Mouse (Mus musculus): ENCODE measurements around the gene Pitx2.

- TF ChIP-seq POLR2A (IDR thresholded peaks at IDR 0.05; ENCODE audit: borderline replicate concordance, control insufficient read depth, low read depth, low read length) (no peak), CTCF (IDR thresholded peaks at IDR 0.05; ENCODE audit: control insufficient read depth, insufficient read depth, low read length) (no peak)
Measured at GRCm38 (mm10) chr3:129171789-129172188, 27.9 kb upstream of the Pitx2 start.

Measured in bone marrow, adult 2 months (tissue).